Mouse (Mus musculus) liver, postnatal 0 days (tissue): ENCODE data around the gene Trim17.
"Not testable (repeated sequence)": the region's sequence is repeated elsewhere in the genome, so short reads cannot be mapped to it uniquely, and the experiment has no call there.

Experiments
- CTCF ChIP-seq: sonication (generic); IDR thresholded peaks from 2 replicates; pipeline ENCODE4 v1.5.1; 2016; ENCODE audit warnings: antibody characterized with exemption, low read depth
- EP300 ChIP-seq: IDR thresholded peaks from 2 replicates; pipeline ENCODE4 v1.6.1; 2016; ENCODE audit warnings: antibody characterized with exemption, low read depth, mild to moderate bottlenecking

DNA sequence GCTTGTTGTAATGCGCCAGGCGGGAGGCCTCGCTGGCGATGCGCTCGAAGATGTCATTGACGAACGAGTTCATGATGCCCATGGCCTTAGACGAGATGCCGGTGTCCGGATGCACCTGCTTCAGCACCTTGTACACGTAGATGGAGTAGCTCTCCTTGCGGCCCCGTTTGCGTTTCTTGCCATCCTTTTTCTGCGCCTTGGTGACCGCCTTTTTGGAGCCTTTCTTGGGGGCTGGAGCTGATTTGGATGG lies 390 bp upstream of the Trim17 start:
- TF ChIP-seq CTCF, EP300: not testable (repeated sequence)
